Mouse (Mus musculus) urinary bladder, postnatal 4 days (tissue): ENCODE measurements around the gene Cldn19.

Experiments used
- DNase-seq, 2 experiments: peaks; one replicate each; pipeline ENCODE4 v3.0.0; 2021 to 2022; ENCODE audit warnings: low spot score in 2 of 2

Gene Cldn19

GRCm38 (mm10) chr4:119255351-119255750 is at the start of gene Cldn19:
Gene Cldn19 (plus strand): TSS chr4:119255414.
- DNase-seq: no peak

DNA sequence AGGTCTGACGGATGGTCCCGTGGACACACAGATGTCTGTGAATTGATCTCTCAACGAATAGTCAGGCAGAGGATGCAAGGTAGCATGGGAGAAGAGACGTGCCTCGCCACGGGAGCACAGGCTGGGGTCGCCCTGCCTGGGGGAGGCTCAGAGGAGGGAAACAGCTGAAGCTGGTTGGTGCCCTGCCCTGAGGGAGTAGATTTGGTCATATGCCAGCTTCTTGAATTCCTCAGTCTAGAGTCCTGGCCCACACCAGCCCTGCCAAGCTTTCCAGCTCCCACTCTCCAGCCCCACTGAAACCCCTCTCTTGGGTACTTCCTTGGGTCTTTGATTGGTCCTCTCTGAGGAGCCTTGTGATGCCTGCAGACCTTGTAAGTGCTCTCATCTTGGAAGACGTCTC is 38.5 kb upstream of the Cldn19 start:
- no peak for DNase-seq

GRCm38 (mm10) chr4:119218169-119218568 is 37.0 kb upstream of the Cldn19 start, which contains the start of gene Tmem269:
Gene Tmem269 (minus strand): TSS chr4:119218217.
- no peak for DNase-seq

GRCm38 (mm10) chr4:119223696-119224095 is 31.5 kb upstream of the Cldn19 start:
- no peak for DNase-seq

DNA sequence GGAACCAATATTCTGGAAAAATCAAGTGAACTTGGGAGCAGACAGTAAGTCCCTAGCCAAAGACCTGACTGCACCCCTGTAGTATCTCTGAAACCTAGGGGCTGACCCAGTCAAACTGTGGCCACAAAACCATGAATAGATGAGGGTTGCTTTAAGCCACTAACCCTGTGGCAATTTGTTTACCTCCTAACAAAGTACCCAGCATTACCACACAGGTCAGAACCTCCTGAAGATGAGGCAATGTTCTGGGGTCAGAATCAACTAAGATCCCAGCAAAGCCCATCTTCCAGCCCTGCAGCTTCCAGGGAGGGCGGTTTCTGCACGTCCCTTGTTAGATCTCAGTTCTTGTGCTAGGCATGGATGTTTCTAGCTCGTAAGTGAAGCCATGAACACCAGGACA is 30.7 kb upstream of the Cldn19 start:
- DNase-seq: no peak

- no peak for DNase-seq
Observed at GRCm38 (mm10) chr4:119225719-119226118, 29.5 kb upstream of the Cldn19 start.

- no peak for DNase-seq
Observed at GRCm38 (mm10) chr4:119226751-119227150, 28.5 kb upstream of the Cldn19 start.

DNA sequence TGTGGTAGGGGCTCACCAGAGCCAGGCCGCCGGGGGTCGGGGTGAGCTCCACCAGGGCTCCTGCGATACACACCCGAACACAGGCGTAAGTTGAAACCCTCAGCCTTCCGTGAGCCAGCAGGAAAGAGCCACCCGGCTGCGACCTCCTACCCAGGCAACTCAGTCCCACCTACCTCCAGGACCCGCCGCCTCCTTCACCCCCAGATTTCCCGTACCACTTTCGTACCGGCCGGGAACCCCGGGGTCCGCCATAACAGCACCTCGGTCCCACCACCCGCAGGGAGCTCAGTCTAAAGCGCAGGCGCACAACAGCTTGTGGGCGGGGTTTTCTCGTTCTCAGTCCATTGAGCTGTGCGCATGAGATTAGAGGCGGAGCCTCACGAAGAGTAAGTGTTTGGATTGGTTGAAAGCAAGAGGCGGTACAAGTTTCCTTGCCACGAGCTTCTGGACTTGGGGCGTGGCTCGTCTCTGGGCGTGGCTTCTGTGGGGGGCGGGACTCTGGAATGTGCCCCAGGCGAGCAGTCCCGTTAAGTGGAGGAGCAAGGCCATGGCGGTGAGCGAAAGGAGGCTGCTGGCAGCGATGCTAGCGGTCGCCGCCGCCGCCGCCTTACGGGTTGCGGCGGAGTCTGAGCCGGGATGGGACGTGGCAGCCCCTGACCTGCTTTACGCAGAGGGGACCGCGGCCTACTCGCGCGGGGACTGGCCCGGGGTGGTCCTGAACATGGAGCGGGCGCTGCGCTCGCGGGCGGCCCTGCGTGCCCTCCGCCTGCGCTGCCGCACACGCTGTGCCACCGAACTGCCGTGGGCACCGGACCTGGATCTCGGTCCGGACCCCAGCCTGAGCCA is 22.6 kb upstream of the Cldn19 start, which contains the start of the genes AU022252 and P3h1:
TSS of gene AU022252 (minus strand) at position 303 of the 846 bp plus-strand sequence.
TSS of gene P3h1 (plus strand) at position 506 of the 846 bp plus-strand sequence.
- DNase-seq: peak; percentile 97 to 99

- DNase-seq: peak in 1 of 2 experiments; percentile 40
Observed at GRCm38 (mm10) chr4:119233256-119233901, 21.8 kb upstream of the Cldn19 start.

- no peak for DNase-seq
Observed at GRCm38 (mm10) chr4:119234348-119234747, 20.9 kb upstream of the Cldn19 start.

DNA sequence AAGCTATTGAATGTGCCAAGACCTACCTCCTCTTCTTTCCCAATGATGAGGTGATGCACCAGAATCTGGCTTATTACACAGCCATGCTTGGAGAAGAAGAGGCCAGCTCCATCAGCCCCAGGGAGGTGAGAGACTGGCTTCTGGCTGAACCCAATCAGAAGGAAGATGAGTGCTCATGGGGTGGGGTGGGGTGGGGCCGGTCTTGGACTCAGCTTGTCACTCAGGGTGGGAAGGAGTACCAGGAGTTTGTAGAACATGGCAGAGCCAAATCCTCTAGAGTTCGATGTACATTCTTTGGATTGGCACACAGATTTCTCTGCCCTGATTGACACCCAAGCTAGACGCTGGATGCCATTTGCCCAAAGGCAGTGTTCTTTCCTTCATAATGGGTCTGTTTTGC is 16.6 kb upstream of the Cldn19 start:
- DNase-seq: no peak

DNA sequence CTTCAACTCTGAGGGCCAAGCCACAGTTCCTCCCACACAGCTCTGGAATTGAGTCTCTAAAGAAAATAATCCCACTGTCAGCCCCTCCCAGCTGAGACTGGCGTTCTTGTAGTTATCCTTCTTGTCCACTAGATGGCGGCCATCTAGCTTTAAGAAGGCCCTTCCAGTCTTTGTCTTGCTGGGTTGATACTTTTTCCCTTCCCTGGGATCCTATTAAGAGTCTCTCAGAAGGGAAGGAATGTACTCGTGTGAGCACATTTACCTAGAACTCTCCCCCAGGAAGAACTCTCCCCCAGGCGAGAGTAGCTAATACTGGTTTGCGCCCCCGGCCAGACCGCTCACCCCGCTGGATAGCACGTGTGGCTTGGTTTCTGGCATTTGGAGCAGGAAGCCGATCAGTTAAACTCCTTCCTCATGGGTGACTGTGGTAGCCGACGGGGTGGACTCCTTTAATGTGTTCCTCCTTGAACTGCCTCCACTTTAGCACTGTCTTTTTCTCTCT is 16.0 kb upstream of the Cldn19 start:
- no peak for DNase-seq

GRCm38 (mm10) chr4:119241664-119242063 is 13.6 kb upstream of the Cldn19 start:
- no peak for DNase-seq

GRCm38 (mm10) chr4:119242571-119242970 is 12.6 kb upstream of the Cldn19 start:
- DNase-seq: no peak

GRCm38 (mm10) chr4:119244468-119245240 is 10.6 kb upstream of the Cldn19 start:
- no peak for DNase-seq

DNA sequence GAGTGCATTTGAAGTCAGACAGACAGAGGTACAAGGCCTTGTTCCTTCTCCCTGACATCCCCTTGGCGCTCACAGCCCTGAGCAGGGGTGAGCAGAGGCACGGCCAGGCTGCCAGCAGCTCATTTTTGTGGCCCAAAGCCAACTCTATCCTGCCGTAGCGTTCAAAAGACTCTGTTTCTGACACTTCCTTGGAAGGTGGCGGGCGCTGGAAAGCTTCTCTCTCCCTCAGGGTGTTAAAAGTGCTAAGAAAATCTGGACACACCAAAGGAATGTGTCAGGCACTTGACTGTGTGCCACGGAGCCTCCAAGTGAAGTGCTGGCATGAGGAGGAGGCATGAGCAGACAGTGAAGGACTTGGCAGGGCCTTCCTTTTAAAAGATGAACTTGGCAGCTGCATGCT is 9.7 kb upstream of the Cldn19 start:
- DNase-seq: peak in 1 of 2 experiments; percentile 53

DNA sequence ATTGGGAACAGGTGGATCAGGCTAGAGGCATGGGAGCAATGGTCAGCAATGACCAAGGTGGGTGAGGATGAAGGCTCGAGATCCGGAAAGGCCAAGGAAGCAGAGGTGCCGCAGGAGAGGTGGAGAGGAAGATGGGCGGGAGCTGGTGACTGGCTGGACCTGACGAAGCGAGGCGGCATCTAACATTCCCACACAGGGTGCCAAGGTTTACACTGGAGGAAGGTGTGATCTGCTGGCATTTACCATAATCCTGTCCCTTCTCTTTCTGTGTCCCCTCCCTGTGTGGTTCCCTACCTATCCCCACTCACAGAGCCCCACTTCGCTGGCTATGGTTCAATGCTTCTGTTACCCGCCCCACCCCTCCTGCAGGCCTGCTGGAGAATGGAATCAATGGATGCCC is 9.3 kb upstream of the Cldn19 start:
- no peak for DNase-seq

DNA sequence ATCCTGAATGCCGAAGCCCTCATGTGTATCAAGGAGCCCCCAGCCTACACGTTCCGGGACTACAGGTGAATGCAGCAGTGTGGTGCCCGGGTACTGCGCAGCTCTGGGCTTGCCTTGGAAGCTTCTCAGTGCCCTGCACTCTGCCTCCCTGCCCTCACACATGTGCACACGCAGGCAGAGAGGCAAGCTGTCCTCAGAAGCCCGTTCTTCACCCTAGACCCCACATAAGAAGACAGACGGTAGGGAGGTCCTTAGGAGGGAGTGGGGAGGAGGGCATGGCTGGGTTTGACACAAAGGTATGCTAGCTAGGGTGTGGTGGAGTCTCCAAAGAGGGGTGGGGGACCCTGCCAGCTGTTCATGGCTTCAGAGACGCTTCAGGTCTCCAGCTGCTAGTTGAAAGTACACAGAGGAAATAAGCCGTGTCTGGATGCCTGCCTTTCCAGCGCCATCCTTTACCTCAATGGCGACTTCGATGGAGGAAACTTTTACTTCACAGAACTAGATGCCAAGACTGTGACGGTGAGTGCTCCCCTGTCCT is 8.5 kb upstream of the Cldn19 start:
- DNase-seq: no peak

DNA sequence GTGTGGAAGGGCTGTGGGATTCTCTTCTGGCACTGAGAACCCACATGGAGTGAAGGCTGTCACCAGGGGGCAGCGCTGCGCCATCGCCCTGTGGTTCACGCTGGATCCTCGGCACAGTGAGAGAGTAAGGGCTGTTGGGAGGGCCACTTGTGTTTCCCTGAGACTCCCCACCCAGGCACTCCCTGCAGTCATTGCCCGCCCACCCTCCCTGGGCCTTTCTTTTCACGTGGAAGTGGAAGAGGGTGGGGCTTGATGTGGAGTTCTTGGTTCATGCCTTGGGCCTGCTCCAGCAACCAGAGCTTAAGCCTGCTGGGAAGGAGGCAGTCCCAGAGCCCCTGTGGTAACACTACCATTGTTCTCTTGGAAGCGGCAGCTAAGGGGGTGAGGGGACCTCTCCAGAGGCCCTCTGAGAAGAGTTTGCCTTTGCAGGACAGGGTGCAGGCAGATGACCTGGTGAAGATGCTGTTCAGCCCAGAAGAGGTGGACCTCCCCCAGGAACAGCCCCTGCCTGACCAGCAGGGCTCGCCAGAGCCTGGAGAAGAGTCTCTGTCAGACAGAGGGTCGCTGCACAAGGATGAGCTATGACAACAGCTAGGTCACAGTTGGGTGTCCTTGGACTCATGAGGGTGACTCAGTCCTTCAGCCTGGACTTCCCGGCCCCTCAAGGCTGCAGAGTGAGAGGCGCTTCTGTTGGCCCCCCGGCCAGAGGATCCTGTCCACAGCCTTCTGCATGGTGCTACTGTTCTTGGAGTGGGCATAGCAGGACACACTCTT is 7.6 kb upstream of the Cldn19 start:
- peak; percentile 55 to 78 for DNase-seq

GRCm38 (mm10) chr4:119248407-119248965 is 6.7 kb upstream of the Cldn19 start:
- no peak for DNase-seq
